Mouse (Mus musculus) C2C12 (cell line): ENCODE measurements around the gene Kif6.

Source experiments
- CTCF ChIP-seq: IDR thresholded peaks from one replicate; pipeline ENCODE4 v1.5.1; 2011; ENCODE audit not compliant: control insufficient read depth, insufficient read depth, insufficient read length
- FOSL1 ChIP-seq: IDR thresholded peaks from one replicate; pipeline ENCODE4 v1.8.0; 2011; ENCODE audit warnings: mild to moderate bottlenecking, low read length; ENCODE audit not compliant: poor library complexity, insufficient read depth, severe bottlenecking

- TF ChIP-seq CTCF (no peak), FOSL1 (no peak)
These were observed 125.2 kb downstream of the Kif6 start for GRCm38 (mm10) chr17:49739896-49740679.
